27 mouse cellular contexts compared by ENCODE assay signal in the genomic region with DNA sequence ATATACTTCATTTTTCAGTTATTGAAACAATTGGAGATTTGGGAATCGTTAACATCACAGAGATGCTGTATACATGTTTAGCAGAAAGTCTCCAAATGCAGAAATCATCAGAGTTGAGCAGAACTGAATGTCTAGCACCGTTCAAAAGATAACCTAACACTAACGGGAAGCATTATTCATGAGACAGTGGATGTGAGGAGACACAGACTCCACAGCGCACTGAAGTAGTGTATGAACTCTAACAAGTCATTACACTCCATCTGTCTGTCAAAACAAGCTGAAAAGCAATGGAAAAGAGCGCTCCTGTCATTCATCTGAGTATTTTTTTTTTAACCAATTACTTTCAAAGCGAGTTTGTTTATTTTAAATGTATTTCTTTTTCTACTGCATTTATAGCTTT.
DNase-seq lines count a peak whose midpoint lies in the region; ATAC-seq and TF ChIP-seq lines count a peak whose summit lies in the region.
"Had no signal": no experiment of that assay in that cellular context is flagged by ENCODE, and none has a peak within 500 bp of the region (broad histone marks: within the 10 kb centered on the region; RNA-seq: fewer than 3 reads in every experiment).

No protein-coding gene starts in this region.

- no peak overlapping the region for H3K27ac ChIP-seq in forebrain, embryonic 13.5 days
- no peak overlapping the region for H3K27ac ChIP-seq in forebrain, embryonic 12.5 days
- peak overlapping the region; percentile 16; the same call in 1 of the 2 replicates for H3K27ac ChIP-seq in gastrocnemius, adult 2 months
- no peak overlapping the region for H3K27ac ChIP-seq in forebrain, postnatal 0 days (ENCODE audit: low read depth, low read length)
- H3K27ac ChIP-seq: embryonic facial prominence, embryonic 10.5 days; embryonic facial prominence, embryonic 13.5 days; heart, embryonic 15.5 days; hindbrain, embryonic 10.5 days; hindbrain, embryonic 13.5 days; intestine, embryonic 15.5 days; kidney, embryonic 15.5 days had no signal

- no peak for DNase-seq in gastrocnemius, adult 2 months
- no peak for DNase-seq in gastrocnemius, postnatal 36 days
- DNase-seq in brain, embryonic 18.5 days (ENCODE audit: low read depth, low spot score), result peak; percentile 42
- peak; percentile 46 for DNase-seq in forebrain, postnatal 0 days
- no peak for DNase-seq in layer of hippocampus, adult 11-12 months (ENCODE audit: low spot score)
- DNase-seq: adrenal gland, adult 8-10 months; adrenal gland, postnatal 25 days; cerebellum, adult 18-20 months; cerebellum, adult 9-10 months; cerebellum, postnatal 14 days; gastrocnemius, postnatal 25 days; heart, postnatal 36 days; kidney, adult 11 months; kidney, adult 8-10 months had no signal

- no peak overlapping the region for H3K9ac ChIP-seq in forebrain, embryonic 13.5 days
- H3K9ac ChIP-seq in forebrain, embryonic 12.5 days, result no peak overlapping the region
- no peak overlapping the region for H3K9ac ChIP-seq in forebrain, postnatal 0 days
- H3K9ac ChIP-seq: embryonic facial prominence, embryonic 13.5 days; heart, embryonic 15.5 days; hindbrain, embryonic 13.5 days; intestine, embryonic 15.5 days; kidney, embryonic 15.5 days had no signal

- peak; percentile 73 for ATAC-seq in forebrain, embryonic 13.5 days
- no peak for ATAC-seq in forebrain, embryonic 12.5 days (ENCODE audit: low FRiP score)
- peak; percentile 79 for ATAC-seq in forebrain, postnatal 0 days
- ATAC-seq: CD4-positive, CD25-positive, alpha-beta regulatory T cell, adult 4 months; hindbrain, embryonic 16.5 days; intestine, embryonic 15.5 days had no signal

- 51% methylated on average over 6 of the region's 6 CpGs for WGBS in forebrain, embryonic 13.5 days
- WGBS in forebrain, embryonic 12.5 days, result 59% methylated on average over 6 of the region's 6 CpGs
- 34% methylated on average over 6 of the region's 6 CpGs for WGBS in forebrain, postnatal 0 days

- H3K4me1 ChIP-seq in forebrain, embryonic 13.5 days, result peaks cover 10% of the 10 kb centered on the region; the same call in 1 of the 2 replicates
- no peaks in the 10 kb centered on the region; the same call in 1 of the 2 replicates for H3K4me1 ChIP-seq in forebrain, embryonic 12.5 days
- peaks cover 6% of the 10 kb centered on the region; the same call in 1 of the 2 replicates for H3K4me1 ChIP-seq in forebrain, postnatal 0 days (ENCODE audit: insufficient read depth)
- H3K4me1 ChIP-seq: embryonic facial prominence, embryonic 13.5 days; heart, embryonic 15.5 days; hindbrain, embryonic 13.5 days; intestine, embryonic 15.5 days had no signal

- H3K9me3 ChIP-seq in forebrain, embryonic 13.5 days (replicated peaks), result no peaks in the 10 kb centered on the region
- H3K9me3 ChIP-seq in forebrain, embryonic 12.5 days, result no peaks in the 10 kb centered on the region
- H3K9me3 ChIP-seq in forebrain, postnatal 0 days (ENCODE audit: low read length), result no peaks in the 10 kb centered on the region
- H3K9me3 ChIP-seq: embryonic facial prominence, embryonic 10.5 days; heart, embryonic 15.5 days; hindbrain, embryonic 10.5 days; hindbrain, embryonic 13.5 days; intestine, embryonic 15.5 days; kidney, embryonic 15.5 days had no signal

- intact Hi-C loops in gastrocnemius, adult 2 months (cut with DNase I), result no loop called here
- intact Hi-C loops in gastrocnemius, postnatal 36 days (cut with DNase I), result no loop called here

- H3K4me2 ChIP-seq in forebrain, embryonic 13.5 days, result no peak overlapping the region
- H3K4me2 ChIP-seq in forebrain, embryonic 12.5 days, result no peak overlapping the region
- no peak overlapping the region for H3K4me2 ChIP-seq in forebrain, postnatal 0 days (ENCODE audit: low read depth)
- H3K4me2 ChIP-seq: embryonic facial prominence, embryonic 13.5 days; heart, embryonic 11.5 days; heart, embryonic 15.5 days; hindbrain, embryonic 13.5 days; intestine, embryonic 15.5 days; kidney, embryonic 15.5 days had no signal

- H3K36me3 ChIP-seq in forebrain, embryonic 13.5 days (ENCODE audit: poor library complexity, severe bottlenecking), result no peaks in the 10 kb centered on the region
- no peaks in the 10 kb centered on the region for H3K36me3 ChIP-seq in forebrain, embryonic 12.5 days (replicated peaks)
- no peaks in the 10 kb centered on the region for H3K36me3 ChIP-seq in forebrain, postnatal 0 days (ENCODE audit: insufficient read depth)
- H3K36me3 ChIP-seq: embryonic facial prominence, embryonic 10.5 days; embryonic facial prominence, embryonic 13.5 days; heart, embryonic 15.5 days; hindbrain, embryonic 10.5 days; hindbrain, embryonic 13.5 days; intestine, embryonic 15.5 days; kidney, embryonic 15.5 days had no signal

- no peak for TF ChIP-seq CTCF in gastrocnemius, adult 2 months (IDR thresholded peaks at IDR 0.05)
- no peak for TF ChIP-seq CTCF in forebrain, postnatal 0 days (IDR thresholded peaks at IDR 0.05; ENCODE audit: low read depth)

- H3K27me3 ChIP-seq in forebrain, embryonic 13.5 days, result no peaks in the 10 kb centered on the region
- no peaks in the 10 kb centered on the region for H3K27me3 ChIP-seq in forebrain, embryonic 12.5 days
- H3K27me3 ChIP-seq in forebrain, postnatal 0 days (ENCODE audit: insufficient read depth, low read length), result no peaks in the 10 kb centered on the region
- H3K27me3 ChIP-seq: embryonic facial prominence, embryonic 13.5 days; heart, embryonic 15.5 days; hindbrain, embryonic 13.5 days; intestine, embryonic 15.5 days; kidney, embryonic 15.5 days had no signal

- H3K4me3 ChIP-seq in forebrain, embryonic 13.5 days, result no peak overlapping the region
- H3K4me3 ChIP-seq in forebrain, embryonic 12.5 days (replicated peaks), result no peak overlapping the region
- H3K4me3 ChIP-seq in gastrocnemius, adult 2 months, result no peak overlapping the region
- no peak overlapping the region for H3K4me3 ChIP-seq in forebrain, postnatal 0 days (ENCODE audit: low read depth, low read length)
- H3K4me3 ChIP-seq: embryonic facial prominence, embryonic 10.5 days; embryonic facial prominence, embryonic 13.5 days; erythroblast, embryonic 14.5 days; heart, embryonic 15.5 days; hindbrain, embryonic 10.5 days; hindbrain, embryonic 13.5 days; intestine, embryonic 15.5 days; kidney, embryonic 15.5 days had no signal

Comparison
In these comparisons a context has a peak if more than half of its experiments do, and no peak if none do; other contexts are left out.
1. DNase-seq: peak in brain, embryonic 18.5 days (single experiment) and forebrain, postnatal 0 days (single experiment); none in gastrocnemius, adult 2 months (single experiment), gastrocnemius, postnatal 36 days (0 of 2) and layer of hippocampus, adult 11-12 months (single experiment).